Mouse (Mus musculus): ENCODE measurements around the gene Erbb4. TPM values are rescaled to one million over a fixed set of nuclear protein-coding genes. Genes with fewer than 3 reads are reported as not detected.

Gene Erbb4
- polyA plus RNA-seq, 1 experiment, result 0.04 TPM

- DNase-seq (ENCODE audit: low spot score), result no peak
Observed at GRCm38 (mm10) chr1:68105834-68106542, 1001.9 kb downstream of the Erbb4 start.

- DNase-seq (ENCODE audit: low spot score), result no peak
Observed at GRCm38 (mm10) chr1:68089623-68090022, 1018.2 kb downstream of the Erbb4 start.

GRCm38 (mm10) chr1:68056494-68056893 lies 1051.4 kb downstream of the Erbb4 start:
- DNase-seq (ENCODE audit: low spot score), result no peak

- DNase-seq (ENCODE audit: low spot score), result no peak
Observed at GRCm38 (mm10) chr1:68054715-68055114, 1053.1 kb downstream of the Erbb4 start.

- no peak for DNase-seq (ENCODE audit: low spot score)
Observed at GRCm38 (mm10) chr1:68049856-68050255, 1058.0 kb downstream of the Erbb4 start.

- DNase-seq (ENCODE audit: low spot score), result no peak
Observed at GRCm38 (mm10) chr1:68047139-68047538, 1060.7 kb downstream of the Erbb4 start.

- no peak for DNase-seq (ENCODE audit: low spot score)
Observed at GRCm38 (mm10) chr1:68046551-68046970, 1061.3 kb downstream of the Erbb4 start.

GRCm38 (mm10) chr1:68024086-68024940 lies 1083.5 kb downstream of the Erbb4 start:
- DNase-seq (ENCODE audit: low spot score), result no peak

- no peak for DNase-seq (ENCODE audit: low spot score)
Observed at GRCm38 (mm10) chr1:68020020-68020419, 1087.8 kb downstream of the Erbb4 start.

GRCm38 (mm10) chr1:68019618-68020017 lies 1088.2 kb downstream of the Erbb4 start:
- no peak for DNase-seq (ENCODE audit: low spot score)
